Mouse (Mus musculus): Measurements from ENCODE around the gene Tmem151b. TPM values are rescaled to one million over a fixed set of nuclear protein-coding genes. Genes with fewer than 3 reads are reported as not detected.
A peak's percentile ranks its signal among the peaks of the same experiment; 100 is the strongest.

Gene Tmem151b
- polyA plus RNA-seq, 1 experiment from 2014 or later = 25.6 TPM

DNA sequence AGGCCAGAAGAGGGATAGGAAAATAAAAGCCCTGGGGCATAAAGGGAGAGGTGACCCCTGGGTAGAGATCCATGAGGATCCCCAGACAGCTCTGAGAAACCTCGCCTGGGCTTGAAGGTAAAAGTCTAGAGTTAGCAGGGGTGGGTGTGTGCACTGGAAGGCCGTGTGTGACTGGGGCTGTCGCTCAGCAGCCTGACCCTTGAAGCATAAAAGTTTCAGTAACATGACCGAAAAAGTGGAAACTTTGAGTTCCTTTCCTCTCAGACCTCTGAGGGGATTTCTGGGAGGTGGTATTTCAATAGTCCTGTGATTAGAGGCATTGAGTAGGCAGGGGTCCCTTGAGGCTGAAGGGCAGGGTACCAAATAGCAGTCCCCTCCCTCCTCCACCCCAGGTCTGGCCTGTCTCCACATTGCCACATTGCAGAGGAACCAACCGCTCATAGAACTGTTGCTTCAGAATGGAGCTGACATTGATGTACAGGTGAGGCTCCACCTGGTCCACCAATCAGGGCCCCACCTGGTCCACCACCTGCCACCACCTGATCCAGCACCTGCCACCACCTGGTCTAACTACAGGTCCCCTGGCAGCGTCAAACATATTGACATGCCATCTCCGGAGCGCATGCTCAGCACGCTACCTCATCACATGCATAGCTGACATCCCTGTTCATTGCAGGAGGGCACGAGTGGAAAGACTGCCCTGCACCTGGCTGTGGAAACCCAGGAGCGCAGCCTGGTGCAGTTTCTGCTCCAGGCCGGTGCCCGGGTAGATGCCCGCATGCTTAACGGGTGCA is 10.5 kb upstream of the Tmem151b start:
- Histone ChIP-seq H3K9me3 (replicated peaks) (no peaks in the 10 kb centered on the region), H3K4me2 (no peak overlapping the region), H3K27me3 (replicated peaks) (peaks cover 11% of the 10 kb centered on the region), H3K27ac (replicated peaks) (no peak overlapping the region), H3K9ac (replicated peaks) (no peak overlapping the region), H3K4me1 (peaks cover 24% of the 10 kb centered on the region), H3K4me3 (replicated peaks) (no peak overlapping the region), H3K36me3 (no peaks in the 10 kb centered on the region)
- no peak for ATAC-seq (ENCODE audit: low FRiP score)
- 92% methylated on average over 15 of the region's 15 CpGs for WGBS

- H3K4me3 ChIP-seq (replicated peaks) = no peak overlapping the region
- H3K9me3 ChIP-seq (replicated peaks) = no peaks in the 10 kb centered on the region
- ATAC-seq (ENCODE audit: low FRiP score) = no peak
- 76% methylated on average over 16 of the region's 16 CpGs for WGBS
- H3K27ac ChIP-seq (replicated peaks) = no peak overlapping the region
- H3K27me3 ChIP-seq (replicated peaks) = peaks cover 13% of the 10 kb centered on the region
- H3K4me2 ChIP-seq = no peak overlapping the region
- H3K36me3 ChIP-seq = no peaks in the 10 kb centered on the region
- H3K4me1 ChIP-seq = peaks cover 17% of the 10 kb centered on the region
- H3K9ac ChIP-seq (replicated peaks) = no peak overlapping the region
These were observed 8.8 kb upstream of the Tmem151b start for GRCm38 (mm10) chr17:45557998-45558862.

- no peak overlapping the region for H3K4me3 ChIP-seq (replicated peaks)
- no peaks in the 10 kb centered on the region for H3K36me3 ChIP-seq
- no peak for ATAC-seq (ENCODE audit: low FRiP score)
- H3K4me2 ChIP-seq = 0 out of 2 replicates have a peak overlapping the region, but pooled peaks have one; percentile 99
- H3K27me3 ChIP-seq (replicated peaks) = peaks cover 16% of the 10 kb centered on the region
- H3K9ac ChIP-seq (replicated peaks) = no peak overlapping the region
- no peak overlapping the region for H3K27ac ChIP-seq (replicated peaks)
- H3K4me1 ChIP-seq = peaks cover 17% of the 10 kb centered on the region
- H3K9me3 ChIP-seq (replicated peaks) = no peaks in the 10 kb centered on the region
- 63% methylated on average over 7 of the region's 7 CpGs for WGBS
These were observed 7.9 kb upstream of the Tmem151b start for GRCm38 (mm10) chr17:45557246-45557824.

- 80% methylated on average over 3 of the region's 3 CpGs for WGBS
These were observed 7.2 kb upstream of the Tmem151b start for GRCm38 (mm10) chr17:45556514-45557245.

GRCm38 (mm10) chr17:45556107-45556489 is 6.6 kb upstream of the Tmem151b start:
- Histone ChIP-seq H3K27me3 (replicated peaks) (peaks cover 16% of the 10 kb centered on the region), H3K9ac (replicated peaks) (peak overlapping the region; percentile 74), H3K4me2 (peak overlapping the region; percentile 99), H3K9me3 (replicated peaks) (no peaks in the 10 kb centered on the region), H3K36me3 (no peaks in the 10 kb centered on the region), H3K4me3 (replicated peaks) (peak overlapping the region; percentile 64), H3K27ac (replicated peaks) (no peak overlapping the region), H3K4me1 (peaks cover 21% of the 10 kb centered on the region)
- WGBS = 3% methylated on average over 14 of the region's 14 CpGs
- ATAC-seq (ENCODE audit: low FRiP score) = no peak

More at GRCm38 (mm10) chr17:45556514-45557245, 7.2 kb upstream of the Tmem151b start:
- Histone ChIP-seq H3K4me1 (peaks cover 21% of the 10 kb centered on the region), H3K4me3 (replicated peaks) (peak overlapping the region; percentile 64), H3K9me3 (replicated peaks) (no peaks in the 10 kb centered on the region), H3K36me3 (no peaks in the 10 kb centered on the region), H3K27me3 (replicated peaks) (peaks cover 16% of the 10 kb centered on the region), H3K4me2 (peak overlapping the region; percentile 99), H3K9ac (replicated peaks) (peak overlapping the region; percentile 74; the same call in 1 of the 2 replicates), H3K27ac (replicated peaks) (no peak overlapping the region)
- no peak for ATAC-seq (ENCODE audit: low FRiP score)

DNA sequence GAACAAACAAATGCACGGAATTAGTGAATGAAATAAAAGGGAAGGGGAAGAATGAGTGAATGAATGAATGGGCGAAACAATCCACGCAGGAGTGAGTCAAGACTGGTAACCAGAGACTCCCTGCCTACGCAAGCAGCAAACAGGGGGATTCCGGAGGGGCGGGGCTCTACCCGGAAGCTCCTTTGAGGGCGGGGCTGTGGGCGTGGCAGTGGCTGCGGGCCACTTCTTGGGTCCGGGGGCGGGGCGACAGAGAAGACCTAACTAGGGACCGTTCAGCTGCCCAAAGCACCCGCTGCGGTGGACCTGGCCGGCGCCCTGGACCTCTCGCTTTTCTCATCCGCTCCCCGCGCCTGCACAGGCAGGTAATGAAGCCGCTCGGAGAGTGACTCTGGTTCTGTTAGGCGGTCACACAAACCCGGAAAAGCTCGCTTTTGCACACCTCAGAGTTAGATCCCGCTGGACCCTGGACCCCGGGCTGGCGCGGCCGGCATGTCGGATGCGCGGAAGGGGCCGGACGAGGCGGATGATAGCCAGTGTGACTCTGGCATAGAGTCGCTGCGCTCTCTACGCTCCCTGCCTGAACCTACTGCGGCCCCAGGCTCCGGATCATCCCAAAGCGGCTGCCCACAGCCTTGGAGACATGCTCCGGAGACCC is 6.1 kb upstream of the Tmem151b start, which contains the start of gene Nfkbie:
TSS of gene Nfkbie (plus strand) at position 252 of the 655 bp plus-strand sequence.
- peak within 1 kb of the TSS; percentile 74 for H3K9ac ChIP-seq (replicated peaks)
- ATAC-seq (ENCODE audit: low FRiP score) = peak; percentile 68
- peak within 1 kb of the TSS; percentile 64 for H3K4me3 ChIP-seq (replicated peaks)
- H3K27ac ChIP-seq (replicated peaks) = 0 out of 2 replicates have a peak within 1 kb of the TSS, but pooled peaks have one; percentile 29
- H3K9me3 ChIP-seq (replicated peaks) = no peaks in the 10 kb centered on the region
- WGBS = under 1% methylated on average over 45 of the region's 45 CpGs
- H3K4me2 ChIP-seq = peak within 1 kb of the TSS; percentile 99
- H3K36me3 ChIP-seq = no peaks in the 10 kb centered on the region
- peaks cover 16% of the 10 kb centered on the region for H3K27me3 ChIP-seq (replicated peaks)
- H3K4me1 ChIP-seq = peaks cover 21% of the 10 kb centered on the region

DNA sequence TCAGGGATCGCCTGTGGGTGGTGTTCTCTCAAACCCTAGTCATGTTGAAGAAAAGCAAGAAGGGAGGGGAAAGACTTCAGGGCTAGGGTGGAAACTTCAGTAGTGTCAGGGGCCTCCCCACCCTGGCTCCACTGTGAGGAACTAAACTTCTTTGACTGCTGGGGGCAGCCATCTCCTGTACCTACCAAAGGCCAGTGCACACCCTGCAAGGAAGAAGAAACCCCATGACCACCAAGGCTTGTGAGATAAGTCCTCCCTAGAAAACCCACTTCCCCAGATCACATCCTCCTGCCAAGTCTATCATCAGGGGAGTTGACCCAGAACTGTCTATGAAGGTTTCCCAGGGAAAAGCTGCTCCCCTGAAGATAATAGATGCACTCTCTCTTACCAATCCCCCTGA is 4.9 kb upstream of the Tmem151b start:
- peaks cover 29% of the 10 kb centered on the region for H3K4me1 ChIP-seq
- H3K4me2 ChIP-seq = no peak overlapping the region
- no peak overlapping the region for H3K27ac ChIP-seq (replicated peaks)
- H3K9me3 ChIP-seq (replicated peaks) = no peaks in the 10 kb centered on the region
- WGBS = 81% methylated on average over 1 of the region's 1 CpGs
- no peak for ATAC-seq (ENCODE audit: low FRiP score)
- no peak overlapping the region for H3K9ac ChIP-seq (replicated peaks)
- H3K27me3 ChIP-seq (replicated peaks) = peaks cover 16% of the 10 kb centered on the region
- H3K36me3 ChIP-seq = no peaks in the 10 kb centered on the region
- no peak overlapping the region for H3K4me3 ChIP-seq (replicated peaks)

DNA sequence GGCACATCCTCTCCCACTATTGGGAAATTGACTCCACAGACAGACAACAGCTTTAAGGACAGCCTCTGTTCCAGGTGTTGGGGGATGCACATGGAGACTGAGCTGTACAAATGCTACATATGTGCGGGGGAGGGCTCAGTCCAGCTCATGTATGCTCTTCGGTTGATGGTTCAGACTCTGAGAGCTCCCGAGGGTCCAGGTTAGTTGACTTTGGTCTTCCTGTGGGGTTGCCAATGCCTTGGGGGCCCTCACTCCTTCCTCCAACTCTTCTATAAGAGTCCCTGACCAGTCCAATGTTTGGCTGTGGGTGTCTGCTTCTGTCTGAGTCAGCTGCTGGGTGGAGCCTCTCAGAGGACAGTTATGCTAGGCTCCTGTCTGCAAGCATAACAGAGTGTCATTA is 3.6 kb upstream of the Tmem151b start:
- peaks cover 34% of the 10 kb centered on the region for H3K4me1 ChIP-seq
- no peaks in the 10 kb centered on the region for H3K36me3 ChIP-seq
- 81% methylated on average over 3 of the region's 3 CpGs for WGBS
- no peak for ATAC-seq (ENCODE audit: low FRiP score)
- H3K9me3 ChIP-seq (replicated peaks) = no peaks in the 10 kb centered on the region
- no peak overlapping the region for H3K4me3 ChIP-seq (replicated peaks)
- peaks cover 16% of the 10 kb centered on the region for H3K27me3 ChIP-seq (replicated peaks)
- H3K4me2 ChIP-seq = no peak overlapping the region
- no peak overlapping the region for H3K27ac ChIP-seq (replicated peaks)
- H3K9ac ChIP-seq (replicated peaks) = no peak overlapping the region

DNA sequence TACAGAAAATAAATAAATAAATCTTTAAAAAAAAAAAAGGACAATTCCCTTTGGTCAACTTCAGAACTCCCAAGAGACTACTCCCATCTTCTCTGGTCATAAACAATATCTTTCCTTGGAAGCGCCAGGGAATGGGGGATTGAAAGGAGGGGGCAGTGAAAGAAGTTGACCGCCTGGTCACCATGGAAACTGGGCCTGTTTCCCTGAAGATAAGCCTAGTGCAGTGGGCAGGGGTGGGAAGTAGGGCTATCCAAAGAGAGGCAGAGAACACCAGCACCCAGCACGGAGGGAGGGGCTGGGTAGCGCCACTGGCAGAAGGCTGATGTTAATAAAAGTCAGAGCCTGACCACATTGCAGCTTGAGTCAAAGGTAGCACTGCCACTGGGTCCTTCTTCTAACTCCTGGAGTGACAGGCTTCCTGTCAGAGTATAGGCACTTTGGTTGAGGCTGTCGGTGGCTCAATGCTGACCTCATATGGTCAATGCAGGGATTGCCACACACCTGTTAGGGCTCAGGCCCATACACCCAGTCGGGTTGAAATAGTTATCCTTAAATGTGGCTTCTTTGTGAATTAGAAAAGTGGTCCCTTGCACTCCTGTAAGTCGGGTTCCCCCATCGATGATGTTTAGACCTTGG is 2.5 kb upstream of the Tmem151b start:
- H3K36me3 ChIP-seq = no peaks in the 10 kb centered on the region
- peaks cover 21% of the 10 kb centered on the region for H3K27me3 ChIP-seq (replicated peaks)
- H3K9ac ChIP-seq (replicated peaks) = no peak overlapping the region
- no peak overlapping the region for H3K4me3 ChIP-seq (replicated peaks)
- no peak overlapping the region for H3K4me2 ChIP-seq
- no peaks in the 10 kb centered on the region for H3K9me3 ChIP-seq (replicated peaks)
- H3K4me1 ChIP-seq = peaks cover 41% of the 10 kb centered on the region
- ATAC-seq (ENCODE audit: low FRiP score) = no peak
- WGBS = 4% methylated on average over 8 of the region's 8 CpGs
- H3K27ac ChIP-seq (replicated peaks) = no peak overlapping the region

GRCm38 (mm10) chr17:45551249-45551796 is 1.8 kb upstream of the Tmem151b start:
- Histone ChIP-seq H3K4me2 (no peak overlapping the region), H3K36me3 (peaks cover 6% of the 10 kb centered on the region), H3K4me1 (peaks cover 35% of the 10 kb centered on the region), H3K9ac (replicated peaks) (no peak overlapping the region), H3K27ac (replicated peaks) (no peak overlapping the region), H3K4me3 (replicated peaks) (no peak overlapping the region), H3K9me3 (replicated peaks) (no peaks in the 10 kb centered on the region), H3K27me3 (replicated peaks) (peaks cover 22% of the 10 kb centered on the region)
- ATAC-seq (ENCODE audit: low FRiP score) = no peak
- WGBS = 37% methylated on average over 7 of the region's 7 CpGs
